Mouse (Mus musculus): Measurements from ENCODE around the gene Gtsf1l.

Gtsf1l gene

GRCm38 (mm10) chr2:163087728-163088127 lies at the start of gene Gtsf1l:
Gene Gtsf1l, minus strand, starts transcription at chr2:163087855.
- in situ Hi-C loops (cut with MseI, MboI): loop anchor here in 1 of 2 experiments (5.0 kb wide), 1 partner anchor 40 kb away; no protein-coding TSS in a partner anchor

- in situ Hi-C loops (cut with MseI, MboI): no loop called here
These were observed 49.3 kb upstream of the Gtsf1l start for GRCm38 (mm10) chr2:163136996-163137395.

GRCm38 (mm10) chr2:163135931-163136330 lies 48.3 kb upstream of the Gtsf1l start:
- in situ Hi-C loops (cut with MseI, MboI): no loop called here

GRCm38 (mm10) chr2:163132314-163132713 lies 44.7 kb upstream of the Gtsf1l start:
- in situ Hi-C loops (cut with MseI, MboI): no loop called here

- in situ Hi-C loops (cut with MseI, MboI): no loop called here
These were observed 43.2 kb upstream of the Gtsf1l start for GRCm38 (mm10) chr2:163130837-163131236.

- in situ Hi-C loops (cut with MseI, MboI): no loop called here
These were observed 35.8 kb upstream of the Gtsf1l start for GRCm38 (mm10) chr2:163123496-163123895.

GRCm38 (mm10) chr2:163122319-163122718 lies 34.7 kb upstream of the Gtsf1l start:
- in situ Hi-C loops (cut with MseI, MboI): no loop called here

- in situ Hi-C loops (cut with MseI, MboI): no loop called here
These were observed 33.7 kb upstream of the Gtsf1l start for GRCm38 (mm10) chr2:163121353-163121660.

- in situ Hi-C loops (cut with MseI, MboI): no loop called here
These were observed 33.1 kb upstream of the Gtsf1l start for GRCm38 (mm10) chr2:163120626-163121352.

- in situ Hi-C loops (cut with MseI, MboI): no loop called here
These were observed 24.0 kb upstream of the Gtsf1l start for GRCm38 (mm10) chr2:163111413-163112201.

- in situ Hi-C loops (cut with MseI, MboI): no loop called here
These were observed 23.1 kb upstream of the Gtsf1l start for GRCm38 (mm10) chr2:163110706-163111105.

GRCm38 (mm10) chr2:163108385-163108784 lies 20.7 kb upstream of the Gtsf1l start:
- in situ Hi-C loops (cut with MseI, MboI): loop anchor here in 1 of 2 experiments (10.0 kb wide), 1 partner anchor 96 kb away; the partner anchor contains the start of gene Tox2

- in situ Hi-C loops (cut with MseI, MboI): loop anchor here (5.0 to 10.0 kb wide), 2 partner anchors 101 to 228 kb away; partner anchors contain the start of gene Tox2 (in 1 of the 2)
These were observed 16.6 kb upstream of the Gtsf1l start for GRCm38 (mm10) chr2:163104086-163104770.

- in situ Hi-C loops (cut with MseI, MboI): loop anchor here (5.0 to 10.0 kb wide), 2 partner anchors 102 to 229 kb away; partner anchors contain the start of gene Tox2 (in 1 of the 2)
These were observed 15.4 kb upstream of the Gtsf1l start for GRCm38 (mm10) chr2:163102900-163103653.

GRCm38 (mm10) chr2:163102216-163102615 lies 14.6 kb upstream of the Gtsf1l start:
- in situ Hi-C loops (cut with MseI, MboI): loop anchor here (5.0 to 10.0 kb wide), 2 partner anchors 103 to 230 kb away; partner anchors contain the start of gene Tox2 (in 1 of the 2)

GRCm38 (mm10) chr2:163101646-163102203 lies 14.1 kb upstream of the Gtsf1l start:
- in situ Hi-C loops (cut with MseI, MboI): loop anchor here (5.0 to 10.0 kb wide), 2 partner anchors 103 to 231 kb away; partner anchors contain the start of gene Tox2 (in 1 of the 2)

- in situ Hi-C loops (cut with MseI, MboI): loop anchor here (5.0 to 10.0 kb wide), 2 partner anchors 104 to 232 kb away; partner anchors contain the start of gene Tox2 (in 1 of the 2)
These were observed 12.9 kb upstream of the Gtsf1l start for GRCm38 (mm10) chr2:163100551-163100950.

GRCm38 (mm10) chr2:163099919-163100318 lies 12.3 kb upstream of the Gtsf1l start:
- in situ Hi-C loops (cut with MseI, MboI): loop anchor here (5.0 to 10.0 kb wide), 2 partner anchors 105 to 232 kb away; partner anchors contain the start of gene Tox2 (in 1 of the 2)

- in situ Hi-C loops (cut with MseI, MboI): no loop called here
These were observed 8.1 kb upstream of the Gtsf1l start for GRCm38 (mm10) chr2:163095784-163096183.

- in situ Hi-C loops (cut with MseI, MboI): no loop called here
These were observed 7.3 kb upstream of the Gtsf1l start for GRCm38 (mm10) chr2:163094909-163095308.

All from mouse trophoblast stem cell (cell line).